Mouse (Mus musculus): ENCODE measurements around the gene Morn2.

DNA sequence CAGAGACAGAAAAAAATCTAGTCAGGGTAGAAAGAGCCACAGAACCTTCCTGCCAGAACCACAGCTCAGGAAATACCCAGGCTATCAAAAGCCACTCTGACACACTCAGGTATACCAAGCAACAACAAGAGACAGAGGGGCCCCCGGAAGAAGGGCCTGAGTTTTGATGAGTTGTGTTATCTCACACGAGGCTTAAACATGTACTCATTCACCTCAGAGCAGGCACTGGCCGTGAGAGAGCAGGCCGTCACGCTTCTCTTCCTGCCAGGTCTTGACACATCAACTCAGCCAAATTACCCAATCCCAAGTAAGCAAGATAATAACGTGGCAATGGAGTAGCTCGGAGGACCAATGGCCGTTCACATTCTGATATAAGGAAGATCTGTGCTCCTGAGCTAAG lies 33.7 kb downstream of the Morn2 start:
- TF ChIP-seq CTCF (IDR thresholded peaks at IDR 0.05; ENCODE audit: control insufficient read depth, insufficient read depth, low read length): no peak
- no peak for TF ChIP-seq POLR2A (IDR thresholded peaks at IDR 0.05; ENCODE audit: borderline replicate concordance, control insufficient read depth, low read depth, low read length)
